Mouse (Mus musculus): ENCODE data around the gene Il17c. TPM values are rescaled to one million over a fixed set of nuclear protein-coding genes. Genes with fewer than 3 reads are reported as not detected.

Gene Il17c
- polyA plus RNA-seq, 1 experiment = not detected

DNA sequence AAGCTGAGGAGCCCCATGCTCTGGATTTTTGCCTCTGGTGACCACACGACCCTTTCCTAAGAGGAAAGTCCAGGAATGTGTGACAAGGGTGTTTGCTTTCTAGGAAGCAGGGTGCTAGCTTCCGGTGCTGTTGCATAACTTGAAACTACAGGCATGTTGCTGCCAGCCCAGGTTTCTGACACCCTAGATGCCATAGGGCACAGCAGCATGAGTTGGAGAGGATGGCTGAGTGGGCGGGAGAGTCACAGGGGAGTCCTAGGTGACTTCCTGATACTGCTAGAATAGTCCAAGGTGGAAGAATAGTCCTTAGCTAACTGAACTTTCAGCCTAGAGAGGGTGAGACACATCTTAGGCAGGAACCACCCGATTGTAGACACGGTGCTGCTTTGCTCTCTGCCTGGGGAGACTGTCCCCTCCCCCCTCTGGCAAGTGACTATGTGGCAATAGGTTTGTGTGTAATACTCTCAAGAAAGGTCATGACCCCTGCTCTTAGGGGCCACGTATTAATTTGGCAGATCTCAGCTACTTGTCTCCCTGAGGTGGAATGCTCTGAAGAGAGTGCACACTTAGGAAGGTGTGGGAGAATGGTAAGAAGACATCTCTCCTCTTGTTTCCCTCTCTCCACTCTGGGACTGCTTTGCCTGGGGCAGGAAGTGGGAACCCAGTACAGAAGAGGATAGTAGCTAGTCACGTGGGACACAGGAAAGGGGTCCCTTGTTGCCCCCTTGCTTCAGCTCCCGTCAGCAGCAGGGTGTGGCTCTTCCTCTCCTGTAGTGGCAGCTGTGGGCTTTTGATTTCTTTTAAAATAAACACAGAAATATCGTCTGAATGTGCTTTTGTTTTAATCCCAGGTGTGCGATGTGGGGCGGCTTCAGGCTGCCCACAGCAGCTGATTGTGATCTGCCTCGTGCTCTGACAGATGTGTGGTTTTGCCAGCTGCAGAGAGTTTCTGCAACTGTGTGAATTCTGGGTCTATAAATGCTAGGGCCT is 42.1 kb downstream of the Il17c start:
- H3K4me3 ChIP-seq (replicated peaks; ENCODE audit: control insufficient read depth, low read depth, low read length) = no peak overlapping the region
- no peak overlapping the region for H3K27ac ChIP-seq (ENCODE audit: control insufficient read depth, insufficient read depth, low read depth, low read length, poor library complexity)
- WGBS = 20% methylated on average over 12 of the region's 12 CpGs
- no peak for TF ChIP-seq POLR2A (IDR thresholded peaks at IDR 0.05; ENCODE audit: borderline replicate concordance, control insufficient read depth, low read depth, low read length)
- TF ChIP-seq CTCF (IDR thresholded peaks at IDR 0.05; ENCODE audit: control insufficient read depth, insufficient read depth, low read length) = no peak
- peaks cover 6% of the 10 kb centered on the region; the same call in 1 of the 2 replicates for H3K4me1 ChIP-seq (ENCODE audit: control insufficient read depth, insufficient read depth, low read length)

DNA sequence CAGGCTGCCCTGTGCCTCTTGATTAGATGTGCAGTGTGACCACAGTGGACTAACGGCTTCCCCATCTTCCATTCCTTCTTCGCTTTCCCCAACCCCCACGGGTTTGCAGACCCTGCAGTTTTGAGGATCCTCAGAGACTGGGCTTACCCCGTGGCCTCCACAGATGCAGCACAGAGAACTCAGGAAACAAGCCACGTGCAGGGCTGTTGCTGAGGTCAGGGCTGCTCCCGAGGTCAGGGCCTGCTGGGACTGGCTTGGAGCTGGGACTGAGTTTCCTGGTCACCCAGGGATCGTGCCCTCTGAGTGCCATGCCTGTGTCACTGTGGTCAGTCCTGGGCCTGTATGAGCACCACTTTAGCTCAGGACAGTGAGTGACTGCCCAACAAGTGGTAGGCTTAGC is 43.2 kb downstream of the Il17c start:
- Histone ChIP-seq H3K4me3 (replicated peaks; ENCODE audit: control insufficient read depth, low read depth, low read length) (no peak overlapping the region), H3K27ac (ENCODE audit: control insufficient read depth, insufficient read depth, low read depth, low read length, poor library complexity) (no peak overlapping the region), H3K4me1 (ENCODE audit: control insufficient read depth, insufficient read depth, low read length) (peaks cover 12% of the 10 kb centered on the region; the same call in 1 of the 2 replicates)
- TF ChIP-seq POLR2A (IDR thresholded peaks at IDR 0.05; ENCODE audit: borderline replicate concordance, control insufficient read depth, low read depth, low read length) = no peak
- TF ChIP-seq CTCF (IDR thresholded peaks at IDR 0.05; ENCODE audit: control insufficient read depth, insufficient read depth, low read length) = no peak
- 50% methylated on average over 7 of the region's 7 CpGs for WGBS

DNA sequence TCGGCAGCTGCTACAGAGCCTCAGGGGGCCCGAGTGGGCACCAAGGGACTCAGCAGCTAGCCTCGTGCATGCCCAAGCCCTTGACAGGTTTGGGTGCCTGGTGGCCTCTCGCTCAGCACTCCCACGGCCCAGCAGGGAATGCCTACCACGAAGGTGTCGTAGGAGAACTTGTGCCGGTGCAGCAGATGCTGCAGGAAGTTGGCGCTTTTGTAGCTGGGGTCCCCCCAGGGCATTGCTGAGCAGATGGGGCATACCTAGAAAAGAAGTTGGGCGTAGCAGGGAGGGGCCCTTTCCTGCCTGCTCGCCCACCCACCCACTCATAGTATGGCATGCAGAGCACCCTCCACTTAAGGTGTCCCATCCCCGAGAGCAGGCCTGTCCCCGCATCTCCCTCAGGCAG is 46.0 kb downstream of the Il17c start:
- Histone ChIP-seq H3K4me3 (replicated peaks; ENCODE audit: control insufficient read depth, low read depth, low read length) (no peak overlapping the region), H3K4me1 (ENCODE audit: control insufficient read depth, insufficient read depth, low read length) (peaks cover 12% of the 10 kb centered on the region; the same call in 1 of the 2 replicates), H3K27ac (ENCODE audit: control insufficient read depth, insufficient read depth, low read depth, low read length, poor library complexity) (no peak overlapping the region)
- TF ChIP-seq POLR2A (IDR thresholded peaks at IDR 0.05; ENCODE audit: borderline replicate concordance, control insufficient read depth, low read depth, low read length) (0 out of 2 replicates have a peak, but pooled peaks have one; percentile 18), CTCF (IDR thresholded peaks at IDR 0.05; ENCODE audit: control insufficient read depth, insufficient read depth, low read length) (no peak)
- WGBS = 81% methylated on average over 13 of the region's 13 CpGs

DNA sequence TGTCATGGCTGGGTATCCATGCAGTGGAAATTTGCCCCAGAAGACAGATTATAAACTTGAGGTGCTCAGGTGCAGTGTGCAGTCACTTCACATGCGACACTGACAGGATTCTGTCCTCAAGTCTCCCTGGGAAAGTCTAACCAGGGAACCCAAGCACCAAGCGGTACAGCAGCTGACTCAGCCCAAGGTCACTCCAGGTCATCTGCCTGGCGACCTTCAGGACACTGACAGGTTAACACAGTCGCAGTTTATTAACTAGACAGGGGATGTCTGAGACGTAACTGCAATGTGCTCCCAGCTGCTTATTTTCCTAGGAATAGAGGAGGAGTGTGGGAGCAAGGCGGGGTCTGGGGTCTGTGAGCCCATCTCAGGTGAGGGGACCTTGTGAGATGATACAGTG is 47.6 kb downstream of the Il17c start:
- Histone ChIP-seq H3K4me1 (ENCODE audit: control insufficient read depth, insufficient read depth, low read length) (peaks cover 15% of the 10 kb centered on the region; the same call in 1 of the 2 replicates), H3K4me3 (replicated peaks; ENCODE audit: control insufficient read depth, low read depth, low read length) (no peak overlapping the region), H3K27ac (ENCODE audit: control insufficient read depth, insufficient read depth, low read depth, low read length, poor library complexity) (peak overlapping the region; percentile 24; the same call in 1 of the 2 replicates)
- TF ChIP-seq POLR2A (IDR thresholded peaks at IDR 0.05; ENCODE audit: borderline replicate concordance, control insufficient read depth, low read depth, low read length) = no peak
- no peak for TF ChIP-seq CTCF (IDR thresholded peaks at IDR 0.05; ENCODE audit: control insufficient read depth, insufficient read depth, low read length)
- WGBS = 75% methylated on average over 6 of the region's 6 CpGs

DNA sequence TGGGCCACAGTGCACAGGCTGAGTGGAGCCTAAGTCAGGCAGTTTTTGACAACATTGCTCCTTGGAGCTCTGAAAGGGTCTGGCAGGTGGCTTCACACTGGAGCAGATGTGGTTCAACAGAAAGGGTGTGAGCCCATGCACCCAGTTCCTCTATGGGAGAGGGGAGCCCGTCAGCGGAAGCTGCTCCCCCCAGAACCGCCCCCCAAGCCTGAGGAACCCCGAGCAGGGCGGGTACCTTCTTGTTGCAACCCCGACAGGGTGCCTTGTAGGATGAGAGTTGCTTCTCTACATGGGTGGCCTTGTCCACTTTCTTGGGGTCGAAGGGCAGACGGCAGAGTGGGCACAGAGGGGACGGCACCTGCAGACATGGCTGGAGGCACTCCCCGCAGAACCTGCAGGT is 48.1 kb downstream of the Il17c start:
- TF ChIP-seq POLR2A (IDR thresholded peaks at IDR 0.05; ENCODE audit: borderline replicate concordance, control insufficient read depth, low read depth, low read length) (no peak), CTCF (IDR thresholded peaks at IDR 0.05; ENCODE audit: control insufficient read depth, insufficient read depth, low read length) (no peak)
- Histone ChIP-seq H3K4me1 (ENCODE audit: control insufficient read depth, insufficient read depth, low read length) (peaks cover 15% of the 10 kb centered on the region; the same call in 1 of the 2 replicates), H3K27ac (ENCODE audit: control insufficient read depth, insufficient read depth, low read depth, low read length, poor library complexity) (peak overlapping the region; percentile 24; the same call in 1 of the 2 replicates), H3K4me3 (replicated peaks; ENCODE audit: control insufficient read depth, low read depth, low read length) (no peak overlapping the region)
- WGBS = 44% methylated on average over 10 of the region's 10 CpGs

DNA sequence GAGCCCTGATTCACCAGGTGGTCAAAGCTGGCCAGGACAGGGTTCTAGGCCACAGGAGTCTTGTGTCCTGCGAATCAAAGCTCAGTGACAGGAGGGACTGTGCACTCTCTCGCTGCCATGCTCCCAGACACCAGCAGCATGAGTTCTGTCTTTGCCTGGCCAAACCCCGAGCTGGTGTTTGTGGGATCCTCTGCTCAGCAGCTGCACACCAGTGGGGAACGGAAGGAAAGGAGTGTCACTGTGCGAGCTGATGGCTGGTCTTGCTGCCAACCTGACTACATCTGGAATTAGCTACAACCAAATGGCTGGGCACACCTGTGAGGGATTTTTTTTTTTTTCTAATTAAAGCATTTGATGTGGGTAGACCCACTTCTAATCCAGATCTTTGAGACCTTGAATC is 48.9 kb downstream of the Il17c start:
- 28% methylated on average over 5 of the region's 5 CpGs for WGBS
- TF ChIP-seq CTCF (IDR thresholded peaks at IDR 0.05; ENCODE audit: control insufficient read depth, insufficient read depth, low read length) (no peak), POLR2A (IDR thresholded peaks at IDR 0.05; ENCODE audit: borderline replicate concordance, control insufficient read depth, low read depth, low read length) (no peak)
- Histone ChIP-seq H3K27ac (ENCODE audit: control insufficient read depth, insufficient read depth, low read depth, low read length, poor library complexity) (peak overlapping the region; percentile 35), H3K4me1 (ENCODE audit: control insufficient read depth, insufficient read depth, low read length) (peaks cover 15% of the 10 kb centered on the region; the same call in 1 of the 2 replicates), H3K4me3 (replicated peaks; ENCODE audit: control insufficient read depth, low read depth, low read length) (peak overlapping the region; percentile 0)

Other genes starting within 250 kb of the Il17c start
- 125 and 324 TPM in 2 replicates for gene Zfpm1, start 139.9 kb upstream of the Il17c start, polyA plus RNA-seq (2011; ENCODE audit: insufficient read depth, insufficient read length, low replicate concordance, missing spikeins)
- not detected in 2 replicates for gene Trhr2, start 61.3 kb upstream of the Il17c start, polyA plus RNA-seq (2011; ENCODE audit: insufficient read depth, insufficient read length, low replicate concordance, missing spikeins)
- gene Zc3h18, start 45.4 kb upstream of the Il17c start, polyA plus RNA-seq (2011; ENCODE audit: insufficient read depth, insufficient read length, low replicate concordance, missing spikeins) = 38.3 and 50.7 TPM in 2 replicates
- gene Cyba, start 10.9 kb downstream of the Il17c start, polyA plus RNA-seq (2011; ENCODE audit: insufficient read depth, insufficient read length, low replicate concordance, missing spikeins) = 168 and 494 TPM in 2 replicates
- 2.4 and 6.3 TPM in 2 replicates for gene Mvd, start 21.4 kb downstream of the Il17c start, polyA plus RNA-seq (2011; ENCODE audit: insufficient read depth, insufficient read length, low replicate concordance, missing spikeins)
- 2.2 TPM in 1 of 2 replicates, not detected in the other for gene Snai3, start 38.7 kb downstream of the Il17c start, polyA plus RNA-seq (2011; ENCODE audit: insufficient read depth, insufficient read length, low replicate concordance, missing spikeins)
- 17.4 and 32.7 TPM in 2 replicates for gene Rnf166, start 54.0 kb downstream of the Il17c start, polyA plus RNA-seq (2011; ENCODE audit: insufficient read depth, insufficient read length, low replicate concordance, missing spikeins)
- 62.9 and 122 TPM in 2 replicates for gene Ctu2, start 54.1 kb downstream of the Il17c start, polyA plus RNA-seq (2011; ENCODE audit: insufficient read depth, insufficient read length, low replicate concordance, missing spikeins)
- gene Piezo1, start 129.3 kb downstream of the Il17c start, polyA plus RNA-seq (2011; ENCODE audit: insufficient read depth, insufficient read length, low replicate concordance, missing spikeins) = 21.6 and 49.3 TPM in 2 replicates
- gene Cdt1, start 146.0 kb downstream of the Il17c start, polyA plus RNA-seq (2011; ENCODE audit: insufficient read depth, insufficient read length, low replicate concordance, missing spikeins) = 62.8 and 68.5 TPM in 2 replicates
- gene Aprt, start 154.9 kb downstream of the Il17c start, polyA plus RNA-seq (2011; ENCODE audit: insufficient read depth, insufficient read length, low replicate concordance, missing spikeins) = 41.8 and 95.4 TPM in 2 replicates
- gene Galns, start 189.4 kb downstream of the Il17c start, polyA plus RNA-seq (2011; ENCODE audit: insufficient read depth, insufficient read length, low replicate concordance, missing spikeins) = 18.7 and 40.6 TPM in 2 replicates
- 14.0 and 36.5 TPM in 2 replicates for gene Trappc2l, start 189.6 kb downstream of the Il17c start, polyA plus RNA-seq (2011; ENCODE audit: insufficient read depth, insufficient read length, low replicate concordance, missing spikeins)
- not detected in 2 replicates for gene Pabpn1l, start 200.7 kb downstream of the Il17c start, polyA plus RNA-seq (2011; ENCODE audit: insufficient read depth, insufficient read length, low replicate concordance, missing spikeins)